Mouse (Mus musculus): ENCODE measurements around the gene Sdc3. TPM values are rescaled to one million over a fixed set of nuclear protein-coding genes. Genes with fewer than 3 reads are reported as not detected.

Gene Sdc3
- polyA plus RNA-seq, 1 experiment from 2014 or later: 35.7 TPM

DNA sequence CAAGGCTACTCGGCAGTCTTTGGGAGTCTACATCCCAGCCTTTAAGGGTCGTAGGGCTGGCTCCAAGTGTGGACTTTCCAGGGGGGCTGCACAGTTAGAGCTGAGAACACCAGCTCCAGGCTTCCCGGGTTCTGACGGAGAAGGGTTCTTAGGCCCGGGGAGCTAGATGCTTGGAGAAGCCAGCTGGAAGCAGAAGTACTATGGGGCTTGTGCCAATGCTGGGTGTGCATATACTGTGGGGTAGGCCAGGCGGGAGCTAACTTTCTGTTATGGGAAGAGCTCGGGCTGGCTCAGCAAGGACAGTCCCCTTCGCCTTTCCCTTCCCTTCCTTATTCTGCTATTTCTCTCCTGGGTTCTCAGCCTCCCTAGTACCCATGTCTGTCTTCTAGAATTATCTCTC is 23.5 kb downstream of the Sdc3 start:
- H3K4me1 ChIP-seq (ENCODE audit: control insufficient read depth, insufficient read depth, low read length): no peaks in the 10 kb centered on the region
- no peak overlapping the region for H3K27ac ChIP-seq (replicated peaks; ENCODE audit: low read depth, low read length)
- no peak overlapping the region for H3K4me2 ChIP-seq (ENCODE audit: low read depth, low read length)
- ATAC-seq (ENCODE audit: low read depth) (no peak), DNase-seq (ENCODE audit: low spot score) (no peak)
- H3K9ac ChIP-seq (ENCODE audit: low read depth, low read length): no peak overlapping the region
- no peaks in the 10 kb centered on the region for H3K27me3 ChIP-seq (replicated peaks; ENCODE audit: control insufficient read depth, insufficient read depth, low read length)
- peaks cover 18% of the 10 kb centered on the region for H3K36me3 ChIP-seq (ENCODE audit: control insufficient read depth, insufficient read depth, low read length)
- H3K9me3 ChIP-seq (ENCODE audit: control insufficient read depth, low read length): no peaks in the 10 kb centered on the region
- WGBS: 69% methylated on average over 8 of the region's 8 CpGs
- H3K4me3 ChIP-seq (ENCODE audit: low read depth, low read length): no peak overlapping the region

DNA sequence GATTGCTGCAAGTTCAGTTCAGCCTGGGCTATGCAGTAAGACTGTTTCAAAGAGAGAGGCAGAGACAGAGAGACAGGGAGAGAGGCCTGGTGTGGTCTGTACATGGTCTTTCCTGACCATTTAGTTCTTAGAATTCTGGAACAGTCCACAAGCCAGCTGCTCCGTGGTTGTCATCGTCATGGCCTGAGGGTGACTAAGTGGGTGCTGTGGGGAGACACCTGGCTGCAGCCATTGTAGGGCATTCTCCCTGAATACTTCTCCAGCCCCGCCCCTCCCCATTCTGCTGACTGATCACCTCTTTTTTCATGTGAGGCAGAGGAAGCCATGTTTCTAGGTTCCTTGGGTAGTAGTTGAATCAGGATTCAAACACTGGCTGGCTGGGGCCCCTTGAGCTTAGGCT is 27.5 kb downstream of the Sdc3 start:
- Histone ChIP-seq H3K4me1 (ENCODE audit: control insufficient read depth, insufficient read depth, low read length) (no peaks in the 10 kb centered on the region), H3K36me3 (ENCODE audit: control insufficient read depth, insufficient read depth, low read length) (peaks cover 51% of the 10 kb centered on the region)
- WGBS: 85% methylated on average over 3 of the region's 3 CpGs

DNA sequence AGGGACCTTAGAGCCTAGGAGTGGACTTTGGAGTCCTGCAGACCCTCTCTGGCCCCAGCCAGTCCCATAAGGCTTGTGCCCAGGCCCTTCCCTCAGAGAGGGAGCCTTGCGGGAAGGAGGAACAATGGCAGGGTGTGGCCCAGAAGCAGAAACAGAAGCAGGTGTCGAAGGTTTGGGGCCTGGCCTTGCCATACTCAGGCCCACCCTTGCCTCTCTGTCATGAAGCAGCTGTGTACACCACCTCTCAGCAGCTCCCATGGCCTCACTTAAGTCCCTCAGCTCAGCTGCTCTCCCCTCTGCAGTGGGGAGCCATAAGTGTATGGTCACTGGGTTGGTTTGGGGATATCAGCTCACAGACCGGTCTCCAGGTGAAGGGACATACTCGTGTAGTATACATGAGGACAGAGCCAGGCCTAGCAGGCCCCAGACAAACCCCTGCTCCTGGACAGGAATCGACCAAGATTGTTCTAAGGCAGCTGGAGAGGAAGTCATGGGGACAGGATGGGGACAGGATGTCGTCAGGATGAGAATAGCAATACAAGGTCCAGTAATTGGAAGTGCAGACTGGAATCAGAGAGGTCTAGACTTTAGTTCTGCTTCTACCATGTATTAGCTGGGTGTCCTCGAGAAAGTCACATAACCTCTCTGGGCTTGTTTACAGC is 28.4 kb downstream of the Sdc3 start:
- no peak overlapping the region for H3K9ac ChIP-seq (ENCODE audit: low read depth, low read length)
- H3K4me2 ChIP-seq (ENCODE audit: low read depth, low read length): no peak overlapping the region
- H3K36me3 ChIP-seq (ENCODE audit: control insufficient read depth, insufficient read depth, low read length): peaks cover 51% of the 10 kb centered on the region
- DNase-seq (ENCODE audit: low spot score): no peak
- no peaks in the 10 kb centered on the region for H3K9me3 ChIP-seq (ENCODE audit: control insufficient read depth, low read length)
- H3K4me1 ChIP-seq (ENCODE audit: control insufficient read depth, insufficient read depth, low read length): no peaks in the 10 kb centered on the region
- no peak overlapping the region for H3K27ac ChIP-seq (replicated peaks; ENCODE audit: low read depth, low read length)
- no peaks in the 10 kb centered on the region for H3K27me3 ChIP-seq (replicated peaks; ENCODE audit: control insufficient read depth, insufficient read depth, low read length)
- WGBS: 76% methylated on average over 7 of the region's 7 CpGs
- H3K4me3 ChIP-seq (ENCODE audit: low read depth, low read length): no peak overlapping the region
- no peak for ATAC-seq (ENCODE audit: low read depth)

More for the DNA sequence above, 27.5 kb downstream of the Sdc3 start:
- DNase-seq (ENCODE audit: low spot score) (no peak), ATAC-seq (ENCODE audit: low read depth) (no peak)
- H3K27ac ChIP-seq (replicated peaks; ENCODE audit: low read depth, low read length): no peak overlapping the region
- no peaks in the 10 kb centered on the region for H3K9me3 ChIP-seq (ENCODE audit: control insufficient read depth, low read length)
- no peak overlapping the region for H3K4me3 ChIP-seq (ENCODE audit: low read depth, low read length)
- no peak overlapping the region for H3K9ac ChIP-seq (ENCODE audit: low read depth, low read length)
- H3K27me3 ChIP-seq (replicated peaks; ENCODE audit: control insufficient read depth, insufficient read depth, low read length): no peaks in the 10 kb centered on the region
- no peak overlapping the region for H3K4me2 ChIP-seq (ENCODE audit: low read depth, low read length)

DNA sequence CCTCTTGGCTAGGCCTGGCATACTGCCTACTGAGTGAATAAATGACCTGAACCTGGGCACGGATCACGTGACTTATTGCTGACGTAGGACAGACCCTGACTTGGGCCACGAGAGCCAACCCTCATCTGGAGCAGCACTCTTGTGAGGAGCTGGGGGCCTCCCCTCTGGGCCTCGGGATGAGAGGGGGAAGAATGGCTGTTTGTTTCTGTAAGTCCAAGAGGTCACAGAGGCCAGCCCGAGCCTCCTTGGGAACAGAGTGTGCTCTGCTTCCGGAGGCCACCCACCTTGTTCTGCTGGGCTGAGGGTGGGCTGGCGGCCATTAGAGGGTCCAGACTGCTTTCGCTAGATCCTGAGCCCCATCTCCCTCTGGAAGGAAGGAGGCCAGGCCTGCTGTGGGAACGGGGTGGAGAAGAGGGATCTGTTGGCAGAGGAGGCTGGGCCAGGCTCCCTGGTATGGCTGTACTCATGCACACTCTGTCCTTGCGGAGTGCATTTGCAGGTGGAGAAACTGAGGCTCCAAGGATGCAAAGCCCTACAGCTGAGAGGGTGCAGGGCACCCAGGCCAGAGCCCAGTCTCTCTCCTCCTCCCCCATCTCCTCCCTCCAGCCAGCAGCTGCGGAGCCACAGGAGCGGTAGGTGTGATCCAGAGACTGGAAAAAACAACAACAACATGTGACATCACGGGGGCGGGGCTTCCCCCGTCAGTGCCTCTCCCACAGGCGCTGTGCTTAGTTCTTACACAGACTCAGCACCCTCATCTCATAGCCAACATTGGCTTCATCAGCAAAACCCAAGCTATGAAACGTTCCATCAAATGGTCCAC is 36.7 kb downstream of the Sdc3 start:
- peak overlapping the region; percentile 44; the same call in 1 of the 2 replicates for H3K27ac ChIP-seq (replicated peaks; ENCODE audit: low read depth, low read length)
- DNase-seq (ENCODE audit: low spot score): peak; percentile 75
- WGBS: 12% methylated on average over 15 of the region's 18 CpGs

DNA sequence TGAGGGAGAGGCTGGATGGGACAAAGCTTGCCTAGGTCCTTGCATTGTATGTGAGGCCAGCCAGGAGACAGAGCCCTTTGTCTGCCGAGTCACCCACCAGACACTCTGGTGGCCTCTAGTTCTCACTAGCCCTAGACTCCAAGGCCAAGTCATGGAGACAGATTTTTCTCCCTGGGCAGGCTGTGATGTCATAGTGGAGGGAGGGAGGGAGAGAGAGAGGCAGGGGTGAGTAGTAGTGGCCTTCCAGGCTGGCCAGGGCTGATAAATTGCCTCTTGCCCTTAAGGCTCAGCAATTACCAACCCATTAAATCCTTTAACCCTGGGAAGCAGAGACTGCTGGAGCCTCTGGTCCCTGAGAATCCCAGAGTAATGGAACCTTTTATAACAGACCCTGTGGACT is 41.8 kb downstream of the Sdc3 start:
- Histone ChIP-seq H3K4me2 (ENCODE audit: low read depth, low read length) (no peak overlapping the region), H3K27me3 (replicated peaks; ENCODE audit: control insufficient read depth, insufficient read depth, low read length) (no peaks in the 10 kb centered on the region), H3K9ac (ENCODE audit: low read depth, low read length) (no peak overlapping the region), H3K4me1 (ENCODE audit: control insufficient read depth, insufficient read depth, low read length) (peaks cover 36% of the 10 kb centered on the region), H3K36me3 (ENCODE audit: control insufficient read depth, insufficient read depth, low read length) (no peaks in the 10 kb centered on the region), H3K4me3 (ENCODE audit: low read depth, low read length) (no peak overlapping the region), H3K27ac (replicated peaks; ENCODE audit: low read depth, low read length) (peak overlapping the region; percentile 13; the same call in 1 of the 2 replicates), H3K9me3 (ENCODE audit: control insufficient read depth, low read length) (no peaks in the 10 kb centered on the region)
- ATAC-seq (ENCODE audit: low read depth) (no peak), DNase-seq (ENCODE audit: low spot score) (no peak)
- WGBS: 50% methylated on average over 1 of the region's 1 CpGs

More for the DNA sequence above, 36.7 kb downstream of the Sdc3 start:
- no peaks in the 10 kb centered on the region for H3K9me3 ChIP-seq (ENCODE audit: control insufficient read depth, low read length)
- peak overlapping the region; percentile 35; the same call in 1 of the 2 replicates for H3K9ac ChIP-seq (ENCODE audit: low read depth, low read length)
- H3K4me1 ChIP-seq (ENCODE audit: control insufficient read depth, insufficient read depth, low read length): peaks cover 19% of the 10 kb centered on the region
- peak; percentile 73 for ATAC-seq (ENCODE audit: low read depth)
- H3K4me2 ChIP-seq (ENCODE audit: low read depth, low read length): 0 out of 2 replicates have a peak overlapping the region, but pooled peaks have one; percentile 15
- H3K27me3 ChIP-seq (replicated peaks; ENCODE audit: control insufficient read depth, insufficient read depth, low read length): no peaks in the 10 kb centered on the region
- no peak overlapping the region for H3K4me3 ChIP-seq (ENCODE audit: low read depth, low read length)
- H3K36me3 ChIP-seq (ENCODE audit: control insufficient read depth, insufficient read depth, low read length): peaks cover 5% of the 10 kb centered on the region; the same call in 1 of the 2 replicates

DNA sequence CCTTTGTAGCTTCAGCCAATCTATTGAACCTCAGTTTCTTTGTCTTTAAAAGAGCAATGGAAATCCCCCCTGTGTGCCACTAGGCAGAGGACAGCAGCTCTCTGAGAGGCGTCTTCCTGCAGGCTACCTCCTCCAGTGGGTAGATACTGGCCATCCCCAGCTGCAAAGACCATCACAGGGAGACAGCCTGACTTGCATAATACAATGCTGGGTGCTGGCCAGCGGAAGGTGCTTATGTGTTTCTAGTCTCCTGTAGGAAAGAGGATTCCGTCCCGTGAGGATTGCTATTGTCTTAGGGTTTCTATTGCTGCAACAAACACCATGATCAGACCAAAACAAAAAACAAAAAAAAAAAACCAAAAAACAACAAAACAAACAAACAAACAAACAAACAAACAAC is 43.2 kb downstream of the Sdc3 start:
- Histone ChIP-seq H3K27me3 (replicated peaks; ENCODE audit: control insufficient read depth, insufficient read depth, low read length) (no peaks in the 10 kb centered on the region), H3K4me3 (ENCODE audit: low read depth, low read length) (no peak overlapping the region), H3K4me1 (ENCODE audit: control insufficient read depth, insufficient read depth, low read length) (peaks cover 33% of the 10 kb centered on the region), H3K36me3 (ENCODE audit: control insufficient read depth, insufficient read depth, low read length) (no peaks in the 10 kb centered on the region), H3K9ac (ENCODE audit: low read depth, low read length) (no peak overlapping the region), H3K27ac (replicated peaks; ENCODE audit: low read depth, low read length) (no peak overlapping the region), H3K9me3 (ENCODE audit: control insufficient read depth, low read length) (no peaks in the 10 kb centered on the region), H3K4me2 (ENCODE audit: low read depth, low read length) (no peak overlapping the region)
- no peak for ATAC-seq (ENCODE audit: low read depth)
- no peak for DNase-seq (ENCODE audit: low spot score)
- WGBS: 93% methylated on average over 4 of the region's 4 CpGs

DNA sequence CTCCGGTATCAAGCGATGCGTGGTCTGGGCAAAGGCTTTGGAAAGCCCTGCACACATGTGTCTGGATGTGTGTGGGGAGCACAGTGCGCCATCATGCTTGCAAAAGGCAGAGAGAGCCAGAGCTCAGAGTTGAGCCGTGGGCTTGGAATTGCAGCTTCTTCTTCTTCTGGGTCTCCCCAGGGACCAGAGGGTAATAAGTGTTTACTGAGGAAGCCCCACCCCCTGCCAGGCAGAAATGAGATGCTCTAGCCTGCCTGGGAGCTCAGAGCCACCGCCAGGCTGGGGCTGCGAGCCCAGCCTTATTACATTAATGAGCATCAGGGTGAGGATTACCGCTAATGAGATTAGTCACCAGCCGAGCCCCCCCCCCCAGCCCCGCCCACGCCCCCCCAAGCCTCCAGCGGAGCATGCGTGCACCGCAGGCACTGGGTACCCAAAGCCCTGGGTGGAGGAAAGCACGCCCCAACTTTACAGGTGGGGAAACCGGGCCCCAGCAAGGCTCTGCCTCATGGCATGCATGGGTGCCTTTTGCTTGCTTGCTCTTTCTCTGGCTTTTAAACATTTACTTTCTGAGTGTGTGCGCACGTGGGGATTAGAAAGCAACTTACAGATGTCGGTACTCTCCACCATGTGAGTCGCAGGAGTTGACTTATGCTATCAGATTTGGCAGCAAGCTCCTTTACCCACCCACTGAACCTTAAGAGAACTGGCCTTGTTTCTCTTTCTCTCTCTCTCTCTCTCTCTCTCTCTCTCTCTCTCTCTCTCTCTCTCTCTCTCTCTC is 44.1 kb downstream of the Sdc3 start:
- Histone ChIP-seq H3K4me2 (ENCODE audit: low read depth, low read length) (peak overlapping the region; percentile 47), H3K9me3 (ENCODE audit: control insufficient read depth, low read length) (no peaks in the 10 kb centered on the region), H3K36me3 (ENCODE audit: control insufficient read depth, insufficient read depth, low read length) (no peaks in the 10 kb centered on the region), H3K4me1 (ENCODE audit: control insufficient read depth, insufficient read depth, low read length) (peaks cover 42% of the 10 kb centered on the region), H3K27me3 (replicated peaks; ENCODE audit: control insufficient read depth, insufficient read depth, low read length) (no peaks in the 10 kb centered on the region), H3K4me3 (ENCODE audit: low read depth, low read length) (no peak overlapping the region), H3K27ac (replicated peaks; ENCODE audit: low read depth, low read length) (peak overlapping the region; percentile 55; the same call in 1 of the 2 replicates), H3K9ac (ENCODE audit: low read depth, low read length) (0 out of 2 replicates have a peak overlapping the region, but pooled peaks have one; percentile 19)
- 9% methylated on average over 19 of the region's 20 CpGs for WGBS
- ATAC-seq (ENCODE audit: low read depth): peak; percentile 76
- peak; percentile 91 for DNase-seq (ENCODE audit: low spot score)

DNA sequence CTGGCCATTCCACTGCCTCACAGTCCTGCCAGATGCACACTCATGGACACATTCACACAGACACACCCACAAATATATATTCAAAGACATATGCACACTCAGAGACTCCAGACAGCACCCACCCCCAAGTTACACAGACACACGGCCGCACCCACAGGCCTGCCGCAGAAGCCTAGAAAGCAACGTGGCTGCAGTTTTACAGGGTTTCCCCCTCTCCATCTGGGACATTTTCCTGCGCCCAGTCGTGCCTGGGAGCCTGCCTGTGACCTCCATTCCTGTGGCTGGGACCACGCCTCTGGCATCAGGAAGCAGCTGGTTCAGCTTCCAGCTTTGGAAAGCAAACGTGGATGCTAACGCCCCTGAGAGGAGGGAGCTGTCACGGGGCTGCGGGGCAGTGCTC is 46.2 kb downstream of the Sdc3 start:
- no peak for ATAC-seq (ENCODE audit: low read depth)
- WGBS: 16% methylated on average over 11 of the region's 11 CpGs
- Histone ChIP-seq H3K9me3 (ENCODE audit: control insufficient read depth, low read length) (no peaks in the 10 kb centered on the region), H3K36me3 (ENCODE audit: control insufficient read depth, insufficient read depth, low read length) (no peaks in the 10 kb centered on the region), H3K4me3 (ENCODE audit: low read depth, low read length) (no peak overlapping the region), H3K4me2 (ENCODE audit: low read depth, low read length) (no peak overlapping the region), H3K9ac (ENCODE audit: low read depth, low read length) (peak overlapping the region; percentile 38; the same call in 1 of the 2 replicates), H3K27me3 (replicated peaks; ENCODE audit: control insufficient read depth, insufficient read depth, low read length) (no peaks in the 10 kb centered on the region), H3K27ac (replicated peaks; ENCODE audit: low read depth, low read length) (peak overlapping the region; percentile 39), H3K4me1 (ENCODE audit: control insufficient read depth, insufficient read depth, low read length) (peaks cover 40% of the 10 kb centered on the region)
- peak; percentile 78 for DNase-seq (ENCODE audit: low spot score)
